Mouse (Mus musculus) liver, embryonic 14.5 days (tissue): ENCODE results near the gene Ostf1.

ENCODE experiments used
- CTCF ChIP-seq: IDR thresholded peaks from 2 replicates; pipeline ENCODE4 v1.5.1; 2016; ENCODE audit warnings: antibody characterized with exemption, low read depth, control low read depth
- EP300 ChIP-seq: IDR thresholded peaks from 2 replicates; pipeline ENCODE4 v1.6.1; 2016; ENCODE audit warnings: antibody characterized with exemption, low read depth

- TF ChIP-seq CTCF (no peak), EP300 (no peak)
Measured at GRCm38 (mm10) chr19:18584621-18585020, 47.0 kb downstream of the Ostf1 start.
